Mouse (Mus musculus) adrenal gland, adult (tissue): ENCODE results near the gene Gmps.

ENCODE experiments used
- DNase-seq, 2 experiments: peaks; one replicate each; pipeline ENCODE4 v3.0.0; 2022 to 2023; ENCODE audit warnings: low spot score in 1 of 2; ENCODE audit not compliant: inconsistent age in 2 of 2

Gmps gene

DNA sequence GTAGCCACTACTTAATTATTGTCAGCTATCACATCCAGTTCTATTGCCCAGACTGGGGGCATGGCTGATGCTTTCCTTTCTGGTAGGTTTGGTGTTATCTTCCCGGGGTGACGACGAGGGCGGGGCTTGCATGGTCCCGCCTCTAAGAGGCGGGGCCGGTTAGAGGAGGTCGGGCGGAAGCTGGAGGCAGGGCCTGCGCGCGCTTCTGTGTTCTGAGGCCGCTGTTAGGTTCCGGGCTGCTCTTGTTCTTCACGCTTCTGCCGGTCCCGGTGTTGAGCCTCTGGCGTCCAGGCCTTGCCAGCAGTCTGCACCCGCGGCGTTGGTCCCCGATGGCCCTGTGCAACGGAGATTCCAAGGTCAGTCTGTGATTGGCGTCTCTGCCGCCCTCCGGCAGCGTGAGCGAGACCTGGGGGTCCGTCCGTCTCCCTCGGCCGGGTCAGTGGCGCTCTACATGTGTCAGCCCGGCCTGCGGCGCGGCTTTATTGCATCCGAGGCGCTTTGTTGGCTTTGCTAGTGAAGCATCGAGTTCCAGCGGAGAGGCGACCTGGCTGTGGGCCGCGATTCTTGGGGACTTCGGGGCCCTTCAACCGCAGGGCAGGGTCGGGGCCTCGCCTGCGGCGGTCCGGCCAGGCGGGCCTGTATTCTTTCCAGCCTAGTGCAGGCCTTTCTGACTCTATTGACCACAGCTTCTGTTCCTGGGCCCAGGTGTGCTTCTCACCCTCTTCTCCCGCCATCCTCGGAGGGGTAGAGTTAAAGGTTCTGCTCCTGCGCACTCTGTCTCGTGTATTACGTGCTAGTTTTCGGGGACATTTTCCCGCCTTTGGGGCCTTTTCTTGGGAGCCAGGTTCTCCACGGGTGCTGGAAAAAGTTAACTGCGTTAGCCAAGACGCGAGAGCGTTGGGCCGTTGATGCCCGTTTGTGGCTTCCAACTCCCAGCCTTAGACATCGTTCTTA is at the start of gene Gmps:
TSS of gene Gmps (plus strand) at position 152 of the 954 bp plus-strand sequence.
- DNase-seq = peak; percentile 95 to 98

DNA sequence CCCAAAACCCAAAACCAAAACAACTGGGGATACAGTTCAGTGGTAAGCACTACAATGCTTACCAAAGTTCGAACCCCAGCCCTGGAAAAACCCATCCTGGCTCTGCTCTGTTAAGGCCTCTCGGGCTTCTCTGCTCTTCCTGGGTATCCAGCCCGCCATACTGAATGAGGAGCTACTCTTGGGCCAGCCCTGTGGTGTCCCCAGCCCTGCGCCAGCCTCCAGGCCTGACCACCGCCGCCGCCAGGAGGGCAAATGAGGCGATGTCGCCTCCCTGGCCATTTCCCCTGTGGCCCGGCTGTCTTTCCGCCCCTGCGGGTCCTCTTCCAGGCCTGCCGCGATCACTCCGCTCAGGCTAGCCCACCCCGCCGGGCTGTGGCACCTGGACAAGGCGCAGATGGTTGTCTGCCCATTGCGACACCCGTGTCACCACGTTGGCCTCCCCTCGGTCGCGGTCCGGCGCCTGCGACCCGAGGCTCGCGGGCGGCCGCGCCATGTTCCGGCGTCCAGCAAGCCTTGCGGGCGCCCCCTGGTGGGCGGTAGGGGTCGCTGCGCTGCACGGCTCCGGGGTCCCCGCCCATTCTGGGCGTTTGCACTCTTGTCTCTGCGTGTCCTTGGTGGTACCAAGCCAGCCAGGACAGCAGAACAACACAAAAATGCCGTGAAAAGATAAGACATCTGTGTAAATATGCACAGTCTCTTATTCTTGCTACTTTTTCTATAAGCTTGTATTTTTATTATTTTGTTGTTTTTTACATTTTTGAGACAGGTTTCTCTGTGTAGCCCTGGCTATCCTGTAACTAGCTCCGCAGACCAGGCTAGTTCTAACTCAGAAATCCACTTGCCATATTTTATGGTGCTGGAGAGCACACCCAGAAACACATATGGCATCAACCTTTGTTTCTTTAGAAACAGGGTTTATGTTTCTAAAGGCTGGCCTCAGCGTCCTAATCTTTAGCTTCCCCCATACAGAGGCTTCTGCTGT is 46.7 kb upstream of the Gmps start, which contains the start of gene E130311K13Rik:
TSS of gene E130311K13Rik (minus strand) at position 595 of the 982 bp plus-strand sequence.
- peak; percentile 93 to 98 for DNase-seq

DNA sequence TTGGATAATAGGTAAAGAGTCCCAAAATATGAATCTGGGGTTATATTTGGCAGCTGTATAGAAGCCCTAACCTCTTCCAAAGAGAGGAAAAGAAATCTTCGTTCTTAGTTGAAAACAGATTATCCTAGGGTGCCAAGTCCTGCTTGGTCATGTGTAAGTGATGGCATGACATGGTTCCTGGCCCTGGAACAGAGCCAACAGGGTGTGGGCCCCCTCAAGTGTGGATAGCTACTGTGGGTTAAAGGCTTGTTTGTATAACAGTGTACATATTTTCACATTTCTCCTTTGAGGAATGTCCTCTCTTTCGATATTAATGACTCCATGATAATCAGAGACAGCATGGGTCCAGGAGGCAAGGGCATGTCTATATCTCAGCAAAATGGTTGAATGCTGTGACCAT is 37.0 kb upstream of the Gmps start:
- DNase-seq = no peak

DNA sequence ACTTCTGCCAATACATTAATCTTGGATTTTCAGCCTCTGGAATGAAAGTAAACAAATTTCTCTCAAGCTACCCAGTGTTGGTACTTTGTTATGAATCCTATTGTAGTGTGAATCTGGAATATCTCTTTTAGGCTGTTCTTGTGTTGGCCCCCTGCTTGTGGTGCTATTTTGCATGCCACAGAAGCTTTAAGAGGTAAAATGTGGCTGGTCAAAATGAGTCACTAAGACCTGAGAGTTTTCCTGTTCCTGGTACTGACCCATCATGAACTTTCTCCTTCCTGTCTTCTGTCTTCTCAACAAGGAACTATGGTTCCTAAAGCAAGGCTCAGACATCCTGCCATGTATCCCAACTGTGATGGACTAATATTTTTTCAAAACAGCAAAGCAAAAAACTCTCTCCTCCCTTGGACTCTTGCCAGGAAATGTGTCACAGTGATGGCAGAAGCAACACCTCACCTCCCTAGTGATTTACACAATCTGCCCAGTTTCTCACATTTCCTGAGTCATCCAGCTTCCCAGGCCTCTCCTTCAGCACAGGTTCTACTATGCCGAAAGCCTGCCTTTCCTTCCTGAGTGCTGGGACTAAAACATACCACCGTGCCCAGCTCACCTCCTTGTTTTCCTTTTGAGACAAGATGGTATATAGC is 34.6 kb upstream of the Gmps start:
- no peak for DNase-seq

DNA sequence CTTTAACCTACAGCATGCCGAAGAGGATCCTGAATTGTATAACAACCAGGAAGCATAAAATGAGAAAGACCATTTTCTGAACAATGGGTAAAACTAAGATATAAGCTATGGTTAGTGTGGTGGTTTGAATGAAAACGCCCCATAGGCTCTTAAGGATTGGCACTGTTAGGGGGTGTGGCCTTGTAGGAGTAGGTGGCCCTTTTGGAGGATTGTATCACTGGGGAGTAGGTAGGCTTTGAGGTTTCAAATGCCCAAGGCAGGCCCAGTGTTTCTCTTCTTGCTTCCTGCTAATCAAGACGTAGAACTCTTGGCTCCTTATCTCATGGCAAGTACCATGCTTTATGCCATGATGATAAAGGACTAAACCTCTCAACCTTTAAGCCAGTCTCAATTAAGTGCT is 26.1 kb upstream of the Gmps start:
- no peak for DNase-seq

DNA sequence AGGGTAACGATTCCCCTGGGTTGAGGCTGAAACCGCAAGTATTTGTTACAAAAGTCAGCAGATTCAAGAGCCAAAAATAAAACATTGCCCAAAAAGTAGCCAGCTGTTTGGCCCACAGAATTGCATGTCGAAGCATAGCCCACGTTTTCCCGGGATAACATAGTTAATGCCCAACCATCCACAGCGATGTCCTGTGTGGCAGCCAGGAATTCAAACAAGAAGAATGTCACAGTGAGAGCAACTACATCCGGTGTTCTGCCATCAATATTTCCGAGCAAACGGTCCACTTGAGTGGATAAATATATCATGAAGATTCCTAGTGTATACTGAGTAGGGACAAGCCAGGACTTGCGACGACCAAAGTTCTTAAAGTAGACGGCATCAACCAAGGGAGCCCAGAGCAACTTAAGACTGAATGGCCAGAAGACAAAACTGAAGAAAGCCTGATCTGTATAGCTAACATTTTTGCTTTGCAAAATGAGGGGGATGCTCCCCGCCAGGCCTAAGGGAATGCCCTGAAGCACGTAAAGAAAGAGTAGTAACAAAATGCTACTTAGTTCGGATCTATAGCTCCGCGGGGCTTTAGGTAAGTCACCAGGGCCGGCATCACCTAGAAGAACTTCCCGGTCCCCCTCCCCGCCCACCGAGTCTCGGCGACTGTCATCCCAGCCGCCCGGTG is 12.3 kb upstream of the Gmps start:
- DNase-seq = peak; percentile 18 to 67

DNA sequence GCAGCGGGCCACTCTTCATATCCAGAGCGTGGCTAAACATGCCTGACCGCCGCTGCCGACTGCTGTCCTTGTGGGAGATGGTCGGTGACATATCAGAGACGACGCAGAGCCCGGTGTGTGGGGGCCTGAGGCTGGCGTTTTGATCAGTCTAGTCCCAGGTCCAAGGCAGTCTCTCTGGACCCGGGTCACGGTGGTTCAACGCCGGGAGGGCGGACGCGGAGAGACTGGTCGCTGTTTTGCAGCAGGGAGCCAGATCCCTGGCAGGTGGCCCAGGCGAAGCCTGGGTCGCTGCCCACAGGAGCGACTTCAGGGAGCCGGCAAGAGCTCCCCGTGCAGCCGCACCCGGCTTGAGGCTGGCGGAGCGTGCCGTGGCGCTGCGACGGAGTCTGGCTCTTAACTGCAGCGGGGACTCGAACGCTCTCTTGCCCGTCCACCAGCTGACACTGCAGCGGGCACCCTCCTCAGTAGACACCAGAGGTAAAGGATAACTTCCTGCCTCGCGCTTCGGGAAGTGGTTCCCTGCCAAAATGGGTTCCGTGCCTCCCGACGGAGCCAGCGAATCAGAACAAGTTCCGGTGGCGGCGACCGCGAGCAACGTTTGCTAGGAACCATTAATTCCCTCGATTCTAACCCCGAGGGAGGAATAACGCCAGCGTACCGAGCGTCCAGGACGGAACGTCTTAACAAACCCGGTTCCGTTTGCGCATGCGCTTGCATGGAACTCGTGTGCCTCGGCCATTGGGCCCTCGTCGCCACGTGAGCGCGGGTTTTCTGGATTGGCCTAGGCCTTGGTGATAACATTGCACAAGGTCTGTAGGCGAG is 11.6 kb upstream of the Gmps start, which contains the start of gene Slc33a1:
TSS of gene Slc33a1 (minus strand) at position 669 of the 822 bp plus-strand sequence.
- peak; percentile 99 to 100 for DNase-seq

DNA sequence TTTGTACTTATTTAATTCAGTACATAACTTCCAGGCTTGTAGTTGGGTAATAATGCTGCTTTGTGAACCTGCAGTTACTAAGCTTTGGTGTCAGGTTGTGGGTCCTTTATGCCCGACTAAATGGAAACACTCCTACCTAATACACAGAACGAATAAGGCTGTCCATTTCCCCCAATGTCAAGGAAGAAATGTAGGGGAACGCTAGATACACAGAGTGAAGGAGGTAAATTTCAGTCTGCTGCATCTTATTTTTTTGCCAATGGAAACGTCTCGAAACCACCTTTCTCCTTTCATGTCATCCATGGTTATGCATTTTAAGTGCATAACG is 11.0 kb upstream of the Gmps start:
- DNase-seq = no peak

DNA sequence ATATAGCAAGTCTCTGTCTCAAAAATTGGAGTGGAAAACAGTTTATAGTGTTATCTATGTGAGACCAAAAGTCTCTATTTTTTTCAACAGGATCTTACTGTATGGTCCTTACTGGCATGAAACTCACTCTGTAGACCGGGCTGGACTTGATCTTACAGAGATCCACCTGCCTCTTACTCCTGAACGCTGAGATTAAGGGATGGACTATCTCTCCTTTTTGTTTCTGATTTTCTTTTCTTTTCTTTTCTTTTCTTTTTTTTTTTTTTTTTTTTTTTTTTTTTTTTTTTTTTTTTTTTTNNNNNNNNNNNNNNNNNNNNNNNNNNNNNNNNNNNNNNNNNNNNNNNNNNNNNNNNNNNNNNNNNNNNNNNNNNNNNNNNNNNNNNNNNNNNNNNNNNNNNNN is 10.0 kb upstream of the Gmps start:
- no peak for DNase-seq

DNA sequence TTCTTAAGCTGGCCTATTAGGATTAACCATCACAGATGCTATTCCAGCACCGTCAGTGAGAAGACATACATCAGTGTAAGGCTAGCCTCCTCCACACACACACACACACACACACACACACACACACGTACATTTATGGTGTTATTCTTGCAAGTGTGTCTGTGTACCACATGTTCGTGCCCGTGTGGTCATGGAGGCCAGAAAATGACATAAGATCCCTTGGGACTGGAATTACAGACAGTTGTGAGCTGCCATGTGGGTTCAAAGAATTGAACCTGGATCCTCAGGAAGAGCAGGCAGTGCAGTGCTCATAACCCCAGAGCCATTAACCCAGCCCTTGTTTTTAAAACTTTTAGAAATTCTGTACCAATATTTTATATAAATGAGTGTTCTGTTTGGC is 2.0 kb downstream of the Gmps start:
- no peak for DNase-seq

DNA sequence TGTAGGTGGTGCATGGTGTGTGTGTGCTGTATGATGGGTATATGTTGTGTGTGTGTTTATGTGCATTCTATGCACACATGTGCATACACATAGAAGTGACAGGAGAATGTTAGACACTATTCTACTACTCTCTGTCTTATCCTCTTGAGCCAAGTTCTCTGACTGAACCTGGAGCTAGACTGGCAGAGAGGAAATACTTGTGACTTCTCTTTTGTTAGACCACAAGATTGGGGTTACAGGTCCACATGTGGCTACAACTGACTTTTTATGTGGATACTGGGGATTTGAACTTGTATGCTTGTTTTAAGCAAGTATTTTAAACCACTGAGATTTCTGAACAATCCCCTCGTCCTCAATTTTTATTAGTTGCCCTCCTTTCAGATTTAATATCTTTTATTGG is 10.8 kb downstream of the Gmps start:
- no peak for DNase-seq

DNA sequence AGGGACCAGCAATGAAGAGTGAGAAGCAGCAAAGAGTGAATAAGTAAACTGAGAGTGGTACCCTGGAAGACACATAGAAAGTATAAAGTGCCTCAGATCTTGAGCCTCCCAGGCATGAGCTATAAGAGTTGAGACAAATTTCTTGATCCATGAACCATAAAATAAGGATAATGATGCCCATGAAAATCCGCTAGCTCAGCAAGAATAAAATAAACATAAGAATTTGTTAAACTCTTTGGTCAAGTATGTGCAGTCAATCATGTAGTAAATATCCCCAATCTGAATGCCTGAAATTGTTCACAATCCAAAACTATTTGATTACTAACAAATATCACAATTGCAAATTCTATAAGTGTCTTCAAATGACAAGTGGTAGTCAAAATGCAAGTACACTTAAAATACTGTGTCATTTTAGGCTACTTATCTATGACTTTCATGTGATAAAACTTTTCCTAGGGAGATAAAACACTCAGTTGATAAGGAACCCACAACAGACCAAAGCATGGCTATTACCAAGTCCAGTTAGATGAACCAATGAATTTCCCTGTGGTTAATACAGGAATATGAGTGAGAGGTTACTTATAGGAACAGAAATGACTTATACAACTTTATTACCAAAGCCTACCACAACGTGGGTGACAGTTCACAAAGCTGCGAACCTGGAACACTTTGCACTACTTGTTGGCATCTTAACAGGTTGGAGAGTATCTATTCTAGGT is 13.0 kb downstream of the Gmps start:
- DNase-seq = no peak

DNA sequence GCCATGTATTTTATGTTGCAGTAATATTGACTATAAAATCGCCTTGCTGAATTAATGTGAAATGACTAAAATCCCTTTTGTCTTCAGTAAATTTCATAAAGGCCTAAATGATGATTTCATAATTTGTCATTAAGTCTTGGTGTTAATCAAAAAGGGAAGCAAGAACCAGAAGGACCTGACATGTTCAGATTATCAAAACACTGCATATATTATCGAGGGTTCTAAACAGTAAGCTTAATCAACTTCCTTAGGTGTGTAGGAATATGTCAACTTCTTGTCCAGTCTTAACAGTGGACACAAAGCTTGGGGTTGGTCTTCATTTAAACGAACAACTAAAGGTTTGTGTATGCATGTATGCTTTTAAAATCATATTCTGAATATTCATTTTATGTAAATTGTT is 45.5 kb downstream of the Gmps start:
- DNase-seq = no peak

DNA sequence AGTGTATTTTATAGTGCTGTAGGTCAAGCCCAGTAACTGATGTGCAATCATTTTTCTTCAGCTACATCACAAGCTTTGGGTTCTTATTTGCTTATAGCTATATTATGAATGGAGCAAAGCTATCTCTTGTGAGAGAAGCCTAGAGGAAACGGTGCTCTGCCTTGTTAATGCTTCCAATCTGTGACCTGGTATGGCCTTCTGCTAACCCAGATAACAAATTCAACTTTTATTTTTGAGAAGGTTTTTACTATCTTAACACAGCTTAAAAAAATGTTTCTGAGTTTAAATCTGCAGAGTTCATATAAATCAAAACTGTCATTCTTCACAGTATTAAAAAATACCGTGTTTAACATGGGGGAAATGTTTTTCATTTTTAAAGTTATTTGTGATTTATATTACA is 46.0 kb downstream of the Gmps start:
- DNase-seq = no peak

DNA sequence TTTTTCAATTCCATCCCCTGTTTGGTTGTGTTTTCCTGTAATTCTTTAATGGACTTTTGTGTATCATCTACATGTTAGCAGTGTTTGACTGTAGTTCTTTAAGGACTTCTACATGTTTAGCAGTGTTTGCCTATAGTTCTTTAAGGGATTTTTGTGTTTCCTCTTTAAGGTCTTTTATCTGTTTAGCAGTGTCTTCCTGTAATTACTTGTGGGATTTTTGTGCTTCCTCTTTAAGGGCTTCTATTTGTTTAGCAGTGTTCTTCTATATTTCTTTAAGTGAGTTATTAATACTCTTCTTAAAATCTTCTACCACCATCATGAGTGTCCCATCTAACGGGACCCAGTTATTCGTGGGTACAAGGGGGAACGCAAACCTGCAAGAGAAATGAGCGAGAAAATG is 53.9 kb downstream of the Gmps start:
- DNase-seq = no peak

DNA sequence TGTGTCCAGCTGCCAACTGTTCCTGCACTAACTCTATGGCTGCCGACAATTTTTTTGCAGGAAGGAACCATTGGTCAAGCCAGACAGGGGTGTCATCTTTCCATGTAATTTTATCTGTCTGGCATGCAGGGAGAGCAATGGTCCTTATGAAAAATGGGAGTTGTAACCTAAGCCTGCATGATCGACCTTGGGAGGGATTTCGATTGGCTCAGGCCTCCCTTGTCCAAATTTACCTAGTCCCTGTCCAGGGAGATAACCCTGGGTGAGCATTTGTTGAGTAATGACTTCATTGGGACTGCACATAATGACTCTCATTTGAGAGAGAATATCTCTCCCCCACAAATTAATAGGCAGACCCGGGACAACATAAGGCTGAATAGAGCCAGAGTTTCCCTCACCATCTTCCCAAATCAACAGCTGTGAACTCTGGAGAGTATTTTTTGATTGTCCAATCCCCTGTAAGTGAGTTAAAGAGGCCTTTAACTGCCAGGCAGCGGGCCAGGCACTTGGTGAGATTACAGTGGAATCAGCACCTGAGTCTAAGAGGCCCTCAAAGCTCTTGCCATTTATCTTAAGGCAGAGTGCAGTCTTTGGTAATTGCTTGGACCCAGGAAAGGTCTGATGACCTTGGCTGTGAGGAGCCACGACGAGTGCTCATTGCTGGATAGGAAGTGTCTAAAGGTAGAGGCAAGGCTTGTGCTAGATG is 62.4 kb downstream of the Gmps start:
- DNase-seq = no peak

DNA sequence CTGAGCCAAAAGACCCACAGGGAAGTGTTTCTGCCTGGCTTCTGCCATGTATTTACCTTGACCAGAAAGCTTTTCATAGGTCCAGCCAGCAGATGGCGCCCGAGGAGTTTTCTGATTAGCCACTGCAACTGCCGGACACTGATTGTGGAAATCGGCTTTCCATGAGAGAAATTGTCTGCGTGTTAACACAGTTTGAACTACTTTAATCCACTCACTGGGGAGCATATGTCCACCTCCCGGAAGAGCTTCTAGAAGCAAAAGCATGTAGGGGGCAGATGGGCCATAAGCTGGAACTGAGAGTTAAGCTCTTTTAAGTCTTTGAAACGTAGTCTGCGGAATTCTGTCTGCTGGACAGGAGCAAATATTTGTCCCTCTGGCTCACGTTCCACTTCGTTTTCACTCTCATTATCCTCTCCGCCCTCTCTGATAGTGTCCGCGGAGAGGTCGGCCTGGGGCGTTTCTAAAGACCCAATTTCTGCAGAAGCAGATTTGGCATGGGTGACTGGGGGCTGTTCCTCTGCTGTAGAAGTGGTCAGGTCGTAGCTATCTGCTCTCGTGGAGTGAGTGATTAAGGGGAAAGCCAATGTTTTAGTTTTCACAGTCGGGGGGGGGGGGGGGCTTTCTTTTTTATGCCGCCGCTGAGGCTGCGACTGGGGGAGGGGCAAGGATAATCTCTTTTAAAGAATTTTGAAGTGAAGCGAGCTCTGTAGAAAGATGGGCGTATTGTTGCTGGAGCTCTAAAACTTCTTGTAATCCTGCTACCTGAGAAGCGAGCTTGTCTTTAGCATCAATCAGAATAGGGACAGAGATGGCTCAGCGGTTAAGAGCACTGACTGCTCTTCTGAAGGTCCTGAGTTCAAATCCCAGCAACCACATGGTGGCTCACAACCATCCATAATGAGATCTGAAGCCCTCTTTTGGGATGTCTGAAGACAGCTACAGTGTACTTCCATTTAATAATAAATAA is 64.2 kb downstream of the Gmps start:
- peak; percentile 85 to 95 for DNase-seq
